Mouse (Mus musculus) G1E (cell line): ENCODE results near the gene Scel. TPM values are rescaled to one million over a fixed set of nuclear protein-coding genes. Genes with fewer than 3 reads are reported as not detected.

Source experiments
- ATAC-seq: 2 replicates; pipeline ENCODE4 v1.8.0; 2016; ENCODE audit warnings: mild to moderate bottlenecking; ENCODE audit not compliant: insufficient number of reproducible peaks, poor library complexity, low FRiP score, severe bottlenecking; ENCODE audit errors: extremely low read depth
- DNase-seq: peaks from one replicate; pipeline ENCODE4 v3.0.0; 2012; ENCODE audit warnings: low spot score
- H3K27me3 ChIP-seq: 2 replicates; pipeline ENCODE4 v1.6.1; 2012; ENCODE audit warnings: mild to moderate bottlenecking, low read length, inconsistent platforms; ENCODE audit not compliant: insufficient read depth
- H3K36me3 ChIP-seq: replicated peaks from 2 replicates; pipeline ENCODE3; 2012; ENCODE audit warnings: mild to moderate bottlenecking, inconsistent platforms
- H3K4me1 ChIP-seq: 2 replicates; pipeline ENCODE4 v1.6.1; 2012; ENCODE audit warnings: low read depth, low read length, inconsistent platforms, mixed read lengths; ENCODE audit not compliant: insufficient read depth
- H3K4me3 ChIP-seq: 2 replicates; pipeline ENCODE4 v1.5.1; 2012; ENCODE audit warnings: low read depth, mild to moderate bottlenecking, inconsistent platforms, low read length, moderate library complexity, mixed read lengths
- H3K9me3 ChIP-seq: replicated peaks from 2 replicates; pipeline ENCODE4 v1.6.1; 2012; ENCODE audit warnings: inconsistent platforms
- CTCF ChIP-seq: IDR thresholded peaks from 2 replicates; pipeline ENCODE4 v1.5.1; 2012; ENCODE audit warnings: low read depth, low read length, inconsistent platforms, mixed read lengths
- GATA1 ChIP-seq: IDR thresholded peaks from 2 replicates; pipeline ENCODE4 v1.6.1; 2012; ENCODE audit warnings: borderline replicate concordance, low read length, inconsistent platforms, mixed read lengths
- GATA2 ChIP-seq: IDR thresholded peaks from 2 replicates; pipeline ENCODE4 v1.6.1; 2012; ENCODE audit warnings: low read depth, low read length, inconsistent platforms, borderline replicate concordance
- POLR2AphosphoS5 ChIP-seq: IDR thresholded peaks from 2 replicates; pipeline ENCODE4 v1.6.1; 2012; ENCODE audit warnings: low read depth, low read length, inconsistent platforms; ENCODE audit not compliant: insufficient replicate concordance
- TAL1 ChIP-seq: conservative IDR thresholded peaks from 2 replicates; pipeline ENCODE4 v1.6.1; 2012; ENCODE audit warnings: low read depth, low read length, inconsistent platforms, mixed read lengths
- polyA plus RNA-seq: library from polyadenylated mRNA; stranded (reverse); fragments of >175 nt; gene quantifications from 2 replicates; pipeline ENCODE4 v1.2.3, GENCODE M21; 2012
- total RNA-seq, 2 experiments: library from RNA; stranded (forward) in 1 of 2; stranded (reverse) in 1 of 2; fragments of 200-1000 nt in 1 of 2; fragments of >200 nt in 1 of 2; fragmentation: Nextera tagmentation in 1 of 2; gene quantifications; 2 replicates each; pipeline ENCODE4 v1.2.3; 2014 to 2017

Scel gene
- total and polyA plus RNA-seq, 3 experiments, result not detected

GRCm38 (mm10) chr14:103546246-103546645, 33.1 kb downstream of the Scel start:
- no peaks in the 10 kb centered on the region for H3K4me1 ChIP-seq
- H3K27me3 ChIP-seq, result no peaks in the 10 kb centered on the region
- H3K36me3 ChIP-seq, result no peaks in the 10 kb centered on the region
- no peak for DNase-seq
- H3K4me3 ChIP-seq, result no peak overlapping the region
- 0 out of 2 replicates have a peak, but pooled peaks cover 6% of the 10 kb centered on the region for H3K9me3 ChIP-seq
- TF ChIP-seq TAL1 (no peak), GATA1 (no peak), POLR2AphosphoS5 (no peak), CTCF (no peak), GATA2 (no peak)
- no peak for ATAC-seq

GRCm38 (mm10) chr14:103548220-103548619, 35.1 kb downstream of the Scel start:
- Histone ChIP-seq H3K9me3 (peaks cover 8% of the 10 kb centered on the region; the same call in 1 of the 2 replicates), H3K27me3 (no peaks in the 10 kb centered on the region), H3K4me3 (no peak overlapping the region), H3K36me3 (no peaks in the 10 kb centered on the region), H3K4me1 (no peaks in the 10 kb centered on the region)
- DNase-seq (no peak), ATAC-seq (no peak)
- TF ChIP-seq GATA1, result no peak
- no peak for TF ChIP-seq GATA2
- TF ChIP-seq TAL1, result no peak
- TF ChIP-seq POLR2AphosphoS5, result no peak
- TF ChIP-seq CTCF, result no peak

- DNase-seq (no peak), ATAC-seq (peak; percentile 64; the same call in 1 of the 2 replicates)
- H3K36me3 ChIP-seq, result no peaks in the 10 kb centered on the region
- no peak overlapping the region for H3K4me3 ChIP-seq
- H3K27me3 ChIP-seq, result no peaks in the 10 kb centered on the region
- no peaks in the 10 kb centered on the region for H3K4me1 ChIP-seq
- peaks cover 8% of the 10 kb centered on the region; the same call in 1 of the 2 replicates for H3K9me3 ChIP-seq
- TF ChIP-seq CTCF, result peak; percentile 50; the same call in 1 of the 2 replicates
- TF ChIP-seq GATA1, result no peak
Observed at GRCm38 (mm10) chr14:103550480-103550879, 37.3 kb downstream of the Scel start.

- H3K4me1 ChIP-seq, result no peaks in the 10 kb centered on the region
- DNase-seq (no peak), ATAC-seq (no peak)
Observed at GRCm38 (mm10) chr14:103550921-103551320, 37.8 kb downstream of the Scel start.

GRCm38 (mm10) chr14:103551921-103552320, 38.8 kb downstream of the Scel start:
- no peak overlapping the region for H3K4me3 ChIP-seq
- no peaks in the 10 kb centered on the region for H3K36me3 ChIP-seq
- no peaks in the 10 kb centered on the region for H3K4me1 ChIP-seq
- H3K9me3 ChIP-seq, result peaks cover 18% of the 10 kb centered on the region
- no peaks in the 10 kb centered on the region for H3K27me3 ChIP-seq
- no peak for DNase-seq
- no peak for ATAC-seq
- no peak for TF ChIP-seq GATA2
- no peak for TF ChIP-seq CTCF
- TF ChIP-seq TAL1, result no peak
- TF ChIP-seq POLR2AphosphoS5, result no peak
- no peak for TF ChIP-seq GATA1

More at GRCm38 (mm10) chr14:103550921-103551320, 37.8 kb downstream of the Scel start:
- Histone ChIP-seq H3K9me3 (peaks cover 10% of the 10 kb centered on the region; the same call in 1 of the 2 replicates), H3K27me3 (no peaks in the 10 kb centered on the region), H3K4me3 (no peak overlapping the region), H3K36me3 (no peaks in the 10 kb centered on the region)
- no peak for TF ChIP-seq GATA1
- no peak for TF ChIP-seq CTCF
- TF ChIP-seq POLR2AphosphoS5, result no peak
- TF ChIP-seq TAL1, result no peak
- TF ChIP-seq GATA2, result no peak

GRCm38 (mm10) chr14:103552379-103552778, 39.2 kb downstream of the Scel start:
- no peak for DNase-seq
- Histone ChIP-seq H3K36me3 (no peaks in the 10 kb centered on the region), H3K27me3 (no peaks in the 10 kb centered on the region), H3K4me1 (no peaks in the 10 kb centered on the region), H3K4me3 (no peak overlapping the region), H3K9me3 (peaks cover 18% of the 10 kb centered on the region)
- TF ChIP-seq GATA1, result no peak
- no peak for TF ChIP-seq GATA2
- TF ChIP-seq CTCF, result no peak
- TF ChIP-seq TAL1, result no peak
- TF ChIP-seq POLR2AphosphoS5, result no peak
- ATAC-seq, result no peak

- ATAC-seq, result no peak
- H3K36me3 ChIP-seq, result no peaks in the 10 kb centered on the region
- H3K27me3 ChIP-seq, result no peaks in the 10 kb centered on the region
- no peak overlapping the region for H3K4me3 ChIP-seq
- no peaks in the 10 kb centered on the region for H3K4me1 ChIP-seq
- peaks cover 25% of the 10 kb centered on the region for H3K9me3 ChIP-seq
- TF ChIP-seq GATA1 (no peak), GATA2 (no peak), TAL1 (no peak), POLR2AphosphoS5 (no peak), CTCF (no peak)
- DNase-seq, result no peak
Observed at GRCm38 (mm10) chr14:103556609-103557008, 43.5 kb downstream of the Scel start.
